Comparison of ENCODE assay signal across 7 mouse cellular contexts in the genomic region with DNA sequence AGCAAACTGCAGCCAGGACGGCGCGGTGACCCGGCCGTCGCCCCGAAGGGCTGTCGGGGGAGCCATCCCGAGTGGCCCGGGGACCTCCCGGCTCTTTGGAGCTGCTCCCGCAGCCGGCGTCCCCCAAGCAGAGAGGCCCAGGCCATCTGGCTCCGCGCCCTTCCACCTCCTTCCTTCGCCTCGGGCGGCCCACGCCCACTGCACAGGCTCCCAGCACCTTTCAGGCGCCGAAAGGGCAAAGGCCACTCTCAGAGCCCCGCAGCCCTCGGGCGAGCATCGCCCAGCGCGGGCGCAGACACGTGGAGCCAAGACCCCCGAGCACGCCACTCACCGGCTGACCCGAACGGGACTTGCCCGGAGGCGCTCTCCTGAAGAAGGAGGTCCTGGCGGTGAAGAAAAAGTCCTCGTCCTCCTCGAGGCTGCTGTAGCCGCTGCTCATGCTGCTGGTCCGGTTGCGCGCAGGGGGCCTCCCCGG. TPM values are rescaled to one million over a fixed set of nuclear protein-coding genes. Genes with fewer than 3 reads are reported as not detected.
A peak's percentile ranks its signal among the peaks of the same experiment; 100 is the strongest.
DNase-seq lines count a peak whose midpoint lies in the region; ATAC-seq and TF ChIP-seq lines count a peak whose summit lies in the region.

No protein-coding gene starts in this region.

- peak overlapping the region; percentile 55 for H3K9ac ChIP-seq in forebrain, embryonic 15.5 days (replicated peaks)
- peak overlapping the region; percentile 62 for H3K9ac ChIP-seq in hindbrain, embryonic 15.5 days
- H3K9ac ChIP-seq in liver, embryonic 11.5 days (ENCODE audit: low read depth, low read length) = peak overlapping the region; percentile 72
- H3K9ac ChIP-seq in midbrain, postnatal 0 days (replicated peaks; ENCODE audit: low read length, poor library complexity, severe bottlenecking) = peak overlapping the region; percentile 57

- no peaks in the 10 kb centered on the region for H3K9me3 ChIP-seq in forebrain, embryonic 15.5 days
- no peaks in the 10 kb centered on the region for H3K9me3 ChIP-seq in hindbrain, embryonic 15.5 days
- H3K9me3 ChIP-seq in liver, embryonic 11.5 days (ENCODE audit: control insufficient read depth, low read length) = no peaks in the 10 kb centered on the region
- no peaks in the 10 kb centered on the region for H3K9me3 ChIP-seq in midbrain, postnatal 0 days (ENCODE audit: low read length)

- H3K27ac ChIP-seq in forebrain, embryonic 15.5 days (replicated peaks) = no peak overlapping the region; the same call in 1 of the 2 replicates
- H3K27ac ChIP-seq in hindbrain, embryonic 15.5 days (replicated peaks) = peak overlapping the region; percentile 62
- H3K27ac ChIP-seq in liver, embryonic 11.5 days (ENCODE audit: low read depth, low read length) = peak overlapping the region; percentile 62
- peak overlapping the region; percentile 48; the same call in 1 of the 2 replicates for H3K27ac ChIP-seq in midbrain, postnatal 0 days (ENCODE audit: low read depth, low read length)

- peak; percentile 68 for DNase-seq in R1 (ENCODE audit: low read depth, low spot score)
- DNase-seq in cerebellum, adult 11 months = peak; percentile 10
- no peak for DNase-seq in liver, embryonic 11.5 days (ENCODE audit: low spot score)
- no peak for DNase-seq in midbrain, postnatal 0 days (ENCODE audit: low spot score)
- DNase-seq in urinary bladder, adult 18-20 months (ENCODE audit: low spot score in 2 of 2) = peak; percentile 39 to 67

- no peaks in the 10 kb centered on the region for H3K36me3 ChIP-seq in forebrain, embryonic 15.5 days
- H3K36me3 ChIP-seq in hindbrain, embryonic 15.5 days = no peaks in the 10 kb centered on the region
- no peaks in the 10 kb centered on the region for H3K36me3 ChIP-seq in liver, embryonic 11.5 days (ENCODE audit: control insufficient read depth, insufficient read depth, low read length)
- H3K36me3 ChIP-seq in midbrain, postnatal 0 days (ENCODE audit: insufficient read depth, low read length) = no peaks in the 10 kb centered on the region

- no peak for TF ChIP-seq CTCF in midbrain, postnatal 0 days (IDR thresholded peaks at IDR 0.05)

- peak overlapping the region; percentile 86 for H3K4me2 ChIP-seq in forebrain, embryonic 15.5 days (replicated peaks)
- peak overlapping the region; percentile 97 for H3K4me2 ChIP-seq in hindbrain, embryonic 15.5 days
- peak overlapping the region; percentile 97 for H3K4me2 ChIP-seq in liver, embryonic 11.5 days
- peak overlapping the region; percentile 93 for H3K4me2 ChIP-seq in midbrain, postnatal 0 days (ENCODE audit: low read depth, low read length, poor library complexity, severe bottlenecking)

- H3K4me3 ChIP-seq in forebrain, embryonic 15.5 days = peak overlapping the region; percentile 55
- H3K4me3 ChIP-seq in hindbrain, embryonic 15.5 days = peak overlapping the region; percentile 62
- H3K4me3 ChIP-seq in liver, embryonic 11.5 days (ENCODE audit: low read depth, low read length) = peak overlapping the region; percentile 68
- H3K4me3 ChIP-seq in midbrain, postnatal 0 days (ENCODE audit: low read depth, low read length) = peak overlapping the region; percentile 57

- H3K4me1 ChIP-seq in forebrain, embryonic 15.5 days = peaks cover 18% of the 10 kb centered on the region
- peaks cover 29% of the 10 kb centered on the region for H3K4me1 ChIP-seq in hindbrain, embryonic 15.5 days (replicated peaks)
- H3K4me1 ChIP-seq in liver, embryonic 11.5 days (replicated peaks; ENCODE audit: control insufficient read depth, insufficient read depth, low read length) = peaks cover 48% of the 10 kb centered on the region
- no peaks in the 10 kb centered on the region; the same call in 1 of the 2 replicates for H3K4me1 ChIP-seq in midbrain, postnatal 0 days (ENCODE audit: insufficient read depth, low read length)

- H3K27me3 ChIP-seq in forebrain, embryonic 15.5 days = peaks cover 9% of the 10 kb centered on the region; the same call in 1 of the 2 replicates
- H3K27me3 ChIP-seq in hindbrain, embryonic 15.5 days = peaks cover 4% of the 10 kb centered on the region; the same call in 1 of the 2 replicates
- no peaks in the 10 kb centered on the region for H3K27me3 ChIP-seq in liver, embryonic 11.5 days (replicated peaks; ENCODE audit: control insufficient read depth, insufficient read depth, low read length)
- H3K27me3 ChIP-seq in midbrain, postnatal 0 days (ENCODE audit: insufficient read depth, low read length) = peaks cover 4% of the 10 kb centered on the region; the same call in 1 of the 2 replicates

- WGBS in forebrain, embryonic 15.5 days = under 1% methylated on average over 42 of the region's 45 CpGs
- under 1% methylated on average over 42 of the region's 45 CpGs for WGBS in hindbrain, embryonic 15.5 days
- WGBS in liver, embryonic 11.5 days = under 1% methylated on average over 36 of the region's 45 CpGs
- WGBS in midbrain, postnatal 0 days = under 1% methylated on average over 35 of the region's 45 CpGs

- no peak for ATAC-seq in forebrain, embryonic 15.5 days (replicated peaks)
- ATAC-seq in hindbrain, embryonic 15.5 days (ENCODE audit: low FRiP score, low read depth) = no peak; the same call in 1 of the 2 replicates
- ATAC-seq in liver, embryonic 11.5 days (replicated peaks; ENCODE audit: low FRiP score) = peak; percentile 60
- peak; percentile 36 for ATAC-seq in midbrain, postnatal 0 days (ENCODE audit: low FRiP score)

RNA-seq across cellular contexts. Expression of a gene that starts 0.4 kb away (rescaled TPM):
- polyA plus RNA-seq in forebrain, embryonic 15.5 days (2015; fragmentation: Nextera tagmentation; extraction: Ambion mirVana) = 3.8 and 4.2 TPM in 2 replicates
- 5.1 TPM in 2 replicates for polyA plus RNA-seq in hindbrain, embryonic 15.5 days (2015; fragmentation: Nextera tagmentation; extraction: Ambion mirVana)
- polyA plus RNA-seq in liver, embryonic 11.5 days (2014; fragmentation: Nextera tagmentation; extraction: Ambion mirVana) = 14.0 and 15.4 TPM in 2 replicates
- 5.8 and 6.0 TPM in 2 replicates for total RNA-seq in midbrain, postnatal 0 days (2014; rRNA removed)
- 3.0 and 3.4 TPM in 2 replicates for polyA plus RNA-seq in midbrain, postnatal 0 days (2015; fragmentation: Nextera tagmentation; extraction: Ambion mirVana)

Comparison
In these comparisons a context has a peak if more than half of its experiments do, and no peak if none do; other contexts are left out.
1. DNase-seq: peak in R1 (single experiment), cerebellum, adult 11 months (single experiment) and urinary bladder, adult 18-20 months (2 of 2); none in liver, embryonic 11.5 days (single experiment) and midbrain, postnatal 0 days (single experiment).
2. ATAC-seq: peak in liver, embryonic 11.5 days (single experiment) and midbrain, postnatal 0 days (single experiment); none in forebrain, embryonic 15.5 days (single experiment) and hindbrain, embryonic 15.5 days (single experiment).
3. Peak in every context shown above with its lines, with median percentiles within 50 percentile points of each other: H3K4me2 ChIP-seq, H3K4me3 ChIP-seq and H3K9ac ChIP-seq.